Mouse (Mus musculus) cortical plate, adult 2 months (tissue): ENCODE results near the gene Ncapd2. TPM values are rescaled to one million over a fixed set of nuclear protein-coding genes. Genes with fewer than 3 reads are reported as not detected.
A peak's percentile ranks its signal among the peaks of the same experiment; 100 is the strongest.

ENCODE experiments used
- H3K27ac ChIP-seq: fragments of 200-500 bp; 2 replicates; pipeline ENCODE4 v1.5.1; 2012; ENCODE audit warnings: low read length, control low read depth, inconsistent platforms; ENCODE audit not compliant: insufficient read depth
- H3K4me1 ChIP-seq: fragments of 200-500 bp; 2 replicates; pipeline ENCODE4 v1.6.1; 2011; ENCODE audit warnings: low read length; ENCODE audit not compliant: control insufficient read depth, insufficient read depth
- H3K4me3 ChIP-seq: fragments of 200-500 bp; 2 replicates; pipeline ENCODE4 v1.5.1; 2011; ENCODE audit warnings: mild to moderate bottlenecking, low read length, control low read depth; ENCODE audit not compliant: insufficient read depth
- CTCF ChIP-seq: fragments of 200-500 bp; IDR thresholded peaks from 2 replicates; pipeline ENCODE4 v1.5.1; 2011; ENCODE audit warnings: mild to moderate bottlenecking, control low read depth, low read length; ENCODE audit not compliant: insufficient read depth; ENCODE audit errors: extremely low read depth
- POLR2A ChIP-seq: fragments of 200-500 bp; IDR thresholded peaks from 2 replicates; pipeline ENCODE4 v1.6.1; 2011; ENCODE audit warnings: mild to moderate bottlenecking, low read length, control low read depth; ENCODE audit not compliant: insufficient read depth; ENCODE audit errors: extremely low read depth
- polyA plus RNA-seq: library from polyadenylated mRNA; depleted of rRNA; stranded (reverse); fragments of >200 nt; gene quantifications from 2 replicates; pipeline ENCODE4 v1.2.3, GENCODE M21; 2012

The Ncapd2 gene
- polyA plus RNA-seq, 1 experiment = 53.5 TPM

- Histone ChIP-seq H3K4me1 (peaks cover 7% of the 10 kb centered on the region), H3K27ac (no peak overlapping the region)
- TF ChIP-seq CTCF = no peak
- no peak for TF ChIP-seq POLR2A
Measured at GRCm38 (mm10) chr6:125153018-125153389, 38.5 kb downstream of the Ncapd2 start.

GRCm38 (mm10) chr6:125152212-125153017 lies 39.1 kb downstream of the Ncapd2 start:
- Histone ChIP-seq H3K27ac (no peak overlapping the region; the same call in 1 of the 2 replicates), H3K4me3 (no peak overlapping the region), H3K4me1 (peaks cover 7% of the 10 kb centered on the region)
- TF ChIP-seq POLR2A (no peak), CTCF (no peak)

More at GRCm38 (mm10) chr6:125153018-125153389, 38.5 kb downstream of the Ncapd2 start:
- no peak overlapping the region for H3K4me3 ChIP-seq

- H3K27ac ChIP-seq = peak overlapping the region; percentile 82
- TF ChIP-seq POLR2A (no peak), CTCF (no peak)
- peaks cover 7% of the 10 kb centered on the region for H3K4me1 ChIP-seq
- peak overlapping the region; percentile 80 for H3K4me3 ChIP-seq
Measured at GRCm38 (mm10) chr6:125149569-125149950, 41.9 kb downstream of the Ncapd2 start.

GRCm38 (mm10) chr6:125148926-125149568 lies 42.5 kb downstream of the Ncapd2 start:
- H3K4me1 ChIP-seq = peaks cover 7% of the 10 kb centered on the region
- TF ChIP-seq CTCF = no peak
- no peak for TF ChIP-seq POLR2A
- H3K27ac ChIP-seq = peak overlapping the region; percentile 82
- peak overlapping the region; percentile 80 for H3K4me3 ChIP-seq

DNA sequence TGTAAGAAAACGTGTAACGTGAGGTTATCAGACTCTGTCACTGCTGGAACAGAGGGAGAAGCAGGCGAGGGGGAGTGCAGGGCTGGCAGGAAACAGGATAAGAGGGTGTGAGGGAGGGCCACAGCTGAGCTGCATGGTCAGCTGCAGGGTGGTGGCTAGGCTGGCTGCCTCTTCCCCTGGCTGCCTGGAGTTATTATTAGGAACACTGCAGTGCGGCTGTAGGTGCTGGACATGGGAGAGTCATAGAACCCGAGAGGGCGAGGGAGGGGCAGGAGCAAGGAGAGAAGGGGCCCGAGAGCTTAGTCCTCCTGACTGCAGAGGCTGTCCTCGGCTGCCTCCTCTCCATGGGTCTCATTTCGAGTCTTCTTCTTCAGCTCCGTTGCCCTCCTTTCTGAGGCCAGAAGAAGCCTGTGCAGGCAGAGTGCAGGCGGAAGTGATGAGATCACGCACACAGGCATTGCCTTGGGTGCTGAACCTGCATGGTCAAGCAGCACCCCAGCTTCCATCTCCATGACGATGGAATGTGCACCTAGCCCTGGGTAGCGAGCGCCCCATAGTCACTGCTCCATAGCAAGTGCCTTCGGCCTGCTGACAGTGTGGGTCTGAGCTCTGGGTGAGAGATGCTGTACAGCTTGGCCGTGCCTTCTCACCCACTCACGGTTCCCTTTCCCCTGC lies 43.1 kb downstream of the Ncapd2 start:
- TF ChIP-seq CTCF (no peak), POLR2A (no peak; the same call in 1 of the 2 replicates)
- peak overlapping the region; percentile 82 for H3K27ac ChIP-seq
- peaks cover 7% of the 10 kb centered on the region for H3K4me1 ChIP-seq
- H3K4me3 ChIP-seq = peak overlapping the region; percentile 80

DNA sequence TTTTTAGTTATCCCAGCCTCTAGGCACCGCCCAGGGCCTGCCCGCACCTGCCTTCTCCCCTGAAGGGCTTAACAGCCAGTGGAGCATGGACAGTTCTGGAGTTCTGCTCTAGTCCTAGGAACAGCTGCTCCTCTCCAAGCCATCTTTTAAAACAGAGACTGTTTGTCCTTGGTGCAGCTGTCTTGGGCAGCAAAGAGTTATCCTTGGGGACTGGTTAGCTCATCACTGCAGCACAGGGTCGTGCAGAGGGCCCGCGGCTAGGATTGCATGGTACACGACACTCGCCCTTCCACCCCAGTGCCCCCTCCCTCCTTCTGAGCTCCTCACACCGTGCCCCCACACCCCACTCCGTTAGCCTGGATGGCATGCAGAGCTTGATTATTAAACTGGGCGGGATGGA lies 44.2 kb downstream of the Ncapd2 start:
- H3K4me3 ChIP-seq = peak overlapping the region; percentile 80
- H3K4me1 ChIP-seq = peaks cover 7% of the 10 kb centered on the region
- peak overlapping the region; percentile 75 for H3K27ac ChIP-seq
- no peak for TF ChIP-seq CTCF
- TF ChIP-seq POLR2A = no peak

DNA sequence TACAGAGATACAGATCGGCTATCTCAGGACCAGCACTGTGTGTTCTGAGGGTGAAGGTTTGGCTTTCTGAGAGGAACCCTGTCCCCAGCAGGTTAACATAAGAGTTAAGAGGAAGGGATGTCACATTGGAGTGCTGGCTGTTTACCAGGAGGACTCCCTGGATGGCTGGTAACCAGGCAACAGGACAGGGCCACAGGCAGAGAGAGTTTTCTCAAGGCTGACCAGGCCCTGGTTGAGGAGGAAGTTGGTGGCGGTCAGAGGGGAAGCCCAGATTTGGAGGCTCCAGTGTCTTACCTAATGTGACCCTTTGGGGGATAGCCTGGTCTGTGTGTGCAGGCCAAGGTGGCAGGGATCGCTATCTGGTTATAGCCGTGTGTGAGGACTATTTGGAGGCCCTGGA lies 44.7 kb downstream of the Ncapd2 start:
- no peak for TF ChIP-seq POLR2A
- no peak for TF ChIP-seq CTCF
- peaks cover 7% of the 10 kb centered on the region for H3K4me1 ChIP-seq
- H3K4me3 ChIP-seq = peak overlapping the region; percentile 80
- peak overlapping the region; percentile 75 for H3K27ac ChIP-seq

DNA sequence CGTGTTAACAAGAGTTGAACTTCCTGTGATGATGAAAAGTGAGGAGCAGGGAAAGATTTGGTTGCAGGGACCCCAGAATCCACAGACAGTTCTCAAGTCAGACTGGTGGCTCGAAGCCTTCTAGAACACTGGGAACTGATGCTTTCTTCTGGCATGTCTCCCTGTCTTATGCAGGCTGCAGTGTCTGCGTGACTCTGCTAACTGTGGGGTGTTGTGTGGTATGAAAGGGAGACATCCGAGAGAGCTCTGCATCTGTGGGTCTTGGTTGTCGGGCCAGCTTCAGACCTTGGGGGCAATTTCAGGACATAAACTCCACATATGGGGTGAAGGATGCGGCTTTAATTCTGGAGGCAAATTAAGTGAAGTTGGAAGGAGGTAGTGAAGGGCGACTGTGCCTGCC lies 45.4 kb downstream of the Ncapd2 start:
- peaks cover 7% of the 10 kb centered on the region for H3K4me1 ChIP-seq
- peak overlapping the region; percentile 80 for H3K4me3 ChIP-seq
- peak overlapping the region; percentile 75 for H3K27ac ChIP-seq
- TF ChIP-seq POLR2A (peak; percentile 67; the same call in 1 of the 2 replicates), CTCF (no peak)

DNA sequence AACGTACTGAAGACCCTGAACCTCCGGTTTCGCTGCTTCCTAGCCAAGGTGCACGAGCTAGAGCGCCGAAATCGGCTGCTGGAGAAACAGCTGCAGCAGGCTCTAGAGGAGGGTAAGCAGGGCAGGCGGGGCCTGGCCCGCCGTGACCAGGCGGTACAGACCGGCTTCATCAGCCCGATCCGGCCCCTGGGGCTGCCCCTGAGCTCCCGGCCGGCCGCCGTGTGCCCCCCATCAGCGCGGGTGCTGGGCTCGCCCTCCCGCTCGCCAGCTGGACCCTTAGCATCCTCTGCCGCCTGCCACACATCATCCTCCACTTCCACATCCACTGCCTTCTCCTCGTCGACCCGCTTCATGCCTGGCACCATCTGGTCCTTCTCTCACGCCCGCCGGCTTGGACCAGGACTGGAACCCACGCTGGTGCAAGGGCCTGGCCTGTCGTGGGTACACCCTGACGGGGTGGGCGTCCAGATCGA lies 46.0 kb downstream of the Ncapd2 start:
- H3K4me3 ChIP-seq = peak overlapping the region; percentile 80
- TF ChIP-seq POLR2A = no peak
- no peak for TF ChIP-seq CTCF
- H3K27ac ChIP-seq = peak overlapping the region; percentile 61
- peaks cover 7% of the 10 kb centered on the region for H3K4me1 ChIP-seq
